Mouse (Mus musculus) brain, embryonic 14.5 days (tissue): ENCODE results near the gene Cdkl3.

Experiments
- CTCF ChIP-seq: fragments of 200-500 bp; IDR thresholded peaks from 2 replicates; pipeline ENCODE4 v1.5.1; 2012; ENCODE audit warnings: inconsistent platforms, mild to moderate bottlenecking, moderate library complexity, borderline replicate concordance; ENCODE audit not compliant: insufficient read depth, insufficient read length; ENCODE audit errors: extremely low read depth
- POLR2A ChIP-seq: fragments of 200-500 bp; IDR thresholded peaks from 2 replicates; pipeline ENCODE4 v1.6.1; 2012; ENCODE audit warnings: mild to moderate bottlenecking, inconsistent platforms, borderline replicate concordance; ENCODE audit not compliant: poor library complexity, insufficient read depth, insufficient read length, severe bottlenecking; ENCODE audit errors: extremely low read depth

GRCm38 (mm10) chr11:52106438-52106837 is 102.4 kb downstream of the Cdkl3 start:
- TF ChIP-seq POLR2A, result no peak
- TF ChIP-seq CTCF, result no peak
